22 mouse cellular contexts compared by ENCODE assay signal in the genomic region with DNA sequence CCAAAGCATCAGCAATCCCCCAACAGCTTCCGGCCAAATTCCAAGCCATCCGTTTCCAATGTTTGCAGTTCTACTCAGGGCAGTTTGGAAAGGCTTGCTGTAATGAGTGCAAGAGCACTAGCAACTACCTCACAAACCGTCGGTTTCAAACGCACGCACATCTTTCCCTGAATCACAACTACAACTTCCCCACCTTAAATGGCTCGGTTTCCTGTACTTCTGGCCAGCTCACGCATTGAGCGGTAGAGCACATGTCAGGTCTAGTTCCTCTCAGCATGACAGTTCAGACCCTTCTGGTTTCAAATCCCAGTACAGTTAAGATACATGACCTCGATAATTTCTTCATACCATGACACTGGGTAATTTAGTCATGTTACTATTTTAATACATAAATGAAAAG.
"Had no signal": no experiment of that assay in that cellular context is flagged by ENCODE, and none has a peak within 500 bp of the region (broad histone marks: within the 10 kb centered on the region; RNA-seq: fewer than 3 reads in every experiment).

No protein-coding gene starts in this region.

- H3K4me3 ChIP-seq: kidney, embryonic 15.5 days; limb, embryonic 12.5 days; limb, embryonic 15.5 days; liver, embryonic 12.5 days; megakaryocyte, embryonic 14.5 days; midbrain, embryonic 10.5 days; neural tube, embryonic 12.5 days; neural tube, embryonic 15.5 days had no signal

- H3K4me1 ChIP-seq: limb, embryonic 12.5 days; limb, embryonic 15.5 days; neural tube, embryonic 12.5 days had no signal

- DNase-seq: kidney, adult 11 months; kidney, adult 8-10 months; kidney, postnatal 10 days; kidney, postnatal 36 days; layer of hippocampus, postnatal 36 days; left cerebral cortex, postnatal 4 days; lung, adult 2 months; lung, postnatal 14 days; lung, postnatal 4 days; midbrain, embryonic 14.5 days; retina, postnatal 1 day; thymus, adult 2 months; thymus, postnatal 14 days; thymus, postnatal 4 days had no signal

- H3K9me3 ChIP-seq: kidney, embryonic 15.5 days; limb, embryonic 12.5 days; limb, embryonic 15.5 days; liver, embryonic 12.5 days; megakaryocyte, embryonic 14.5 days; midbrain, embryonic 10.5 days; neural tube, embryonic 12.5 days; neural tube, embryonic 15.5 days had no signal

- H3K27ac ChIP-seq: limb, embryonic 12.5 days; limb, embryonic 15.5 days; liver, embryonic 12.5 days; midbrain, embryonic 10.5 days; neural tube, embryonic 12.5 days; neural tube, embryonic 15.5 days had no signal

- ATAC-seq: liver, embryonic 12.5 days had no signal

- H3K9ac ChIP-seq: kidney, embryonic 15.5 days; limb, embryonic 12.5 days; limb, embryonic 15.5 days; liver, embryonic 12.5 days; neural tube, embryonic 12.5 days; neural tube, embryonic 15.5 days had no signal
